Mouse (Mus musculus): ENCODE measurements around the gene Nlrp9c.
"Not testable (repeated sequence)": the region's sequence is repeated elsewhere in the genome, so short reads cannot be mapped to it uniquely, and the experiment has no call there.

DNA sequence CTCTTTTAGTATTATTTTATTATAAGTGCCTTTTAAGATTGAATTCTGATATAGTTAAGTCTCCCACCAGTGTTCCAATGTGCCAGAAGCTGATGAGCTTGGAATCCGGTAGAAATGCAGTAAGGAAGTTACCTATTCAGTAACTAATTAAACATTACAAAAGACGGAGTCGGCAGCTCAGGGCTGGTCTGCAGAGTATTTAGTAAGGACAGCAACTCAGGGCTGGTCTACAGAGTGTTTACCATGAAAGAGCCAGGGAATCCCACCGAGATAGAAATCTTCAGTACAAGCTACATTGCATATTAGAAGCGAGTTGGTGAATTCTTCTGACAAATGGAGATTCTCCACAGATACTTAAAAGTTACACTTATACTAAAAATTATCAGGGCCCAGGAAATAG is 30.3 kb downstream of the Nlrp9c start:
- not testable (repeated sequence) for TF ChIP-seq CTCF (IDR thresholded peaks at IDR 0.05; ENCODE audit: low read depth); EP300 (optimal IDR thresholded peaks at IDR 0.05)
